Mouse (Mus musculus): ENCODE results near the gene Dusp7.
A peak's percentile ranks its signal among the peaks of the same experiment; 100 is the strongest.

The Dusp7 gene

GRCm38 (mm10) chr9:106368112-106368717 is at the start of gene Dusp7:
Gene Dusp7 (plus strand): TSS chr9:106368632.
- no peak for DNase-seq (ENCODE audit: extremely low spot score, low spot score)

- DNase-seq (ENCODE audit: extremely low spot score, low spot score), result no peak
Measured at GRCm38 (mm10) chr9:106319095-106319494, 49.3 kb upstream of the Dusp7 start.

- no peak for DNase-seq (ENCODE audit: extremely low spot score, low spot score)
Measured at GRCm38 (mm10) chr9:106322497-106322896, 45.9 kb upstream of the Dusp7 start.

GRCm38 (mm10) chr9:106326241-106326640 is 42.2 kb upstream of the Dusp7 start:
- no peak for DNase-seq (ENCODE audit: extremely low spot score, low spot score)

- DNase-seq (ENCODE audit: extremely low spot score, low spot score), result no peak
Measured at GRCm38 (mm10) chr9:106327125-106327809, 41.2 kb upstream of the Dusp7 start.

GRCm38 (mm10) chr9:106328068-106328610 is 40.3 kb upstream of the Dusp7 start:
- DNase-seq (ENCODE audit: extremely low spot score, low spot score), result no peak

GRCm38 (mm10) chr9:106328772-106329511 is 39.5 kb upstream of the Dusp7 start:
- no peak for DNase-seq (ENCODE audit: extremely low spot score, low spot score)

- DNase-seq (ENCODE audit: extremely low spot score, low spot score), result no peak
Measured at GRCm38 (mm10) chr9:106332746-106333145, 35.7 kb upstream of the Dusp7 start.

- DNase-seq (ENCODE audit: extremely low spot score, low spot score), result no peak
Measured at GRCm38 (mm10) chr9:106337620-106338019, 30.8 kb upstream of the Dusp7 start.

- peak; percentile 56 for DNase-seq (ENCODE audit: extremely low spot score, low spot score)
Measured at GRCm38 (mm10) chr9:106338462-106339172, 29.8 kb upstream of the Dusp7 start.

GRCm38 (mm10) chr9:106339173-106339558 is 29.3 kb upstream of the Dusp7 start:
- DNase-seq (ENCODE audit: extremely low spot score, low spot score), result no peak

- no peak for DNase-seq (ENCODE audit: extremely low spot score, low spot score)
Measured at GRCm38 (mm10) chr9:106339730-106340129, 28.7 kb upstream of the Dusp7 start.

GRCm38 (mm10) chr9:106340501-106341312 is 27.7 kb upstream of the Dusp7 start:
- peak; percentile 39 for DNase-seq (ENCODE audit: extremely low spot score, low spot score)

GRCm38 (mm10) chr9:106341313-106341686 is 27.1 kb upstream of the Dusp7 start:
- no peak for DNase-seq (ENCODE audit: extremely low spot score, low spot score)

GRCm38 (mm10) chr9:106342573-106342972 is 25.9 kb upstream of the Dusp7 start:
- no peak for DNase-seq (ENCODE audit: extremely low spot score, low spot score)

GRCm38 (mm10) chr9:106345167-106345566 is 23.3 kb upstream of the Dusp7 start:
- no peak for DNase-seq (ENCODE audit: extremely low spot score, low spot score)

- DNase-seq (ENCODE audit: extremely low spot score, low spot score), result no peak
Measured at GRCm38 (mm10) chr9:106345630-106346029, 22.8 kb upstream of the Dusp7 start.

- no peak for DNase-seq (ENCODE audit: extremely low spot score, low spot score)
Measured at GRCm38 (mm10) chr9:106348281-106348680, 20.2 kb upstream of the Dusp7 start.

GRCm38 (mm10) chr9:106349075-106349474 is 19.4 kb upstream of the Dusp7 start:
- no peak for DNase-seq (ENCODE audit: extremely low spot score, low spot score)

- no peak for DNase-seq (ENCODE audit: extremely low spot score, low spot score)
Measured at GRCm38 (mm10) chr9:106351178-106351577, 17.3 kb upstream of the Dusp7 start.

- DNase-seq (ENCODE audit: extremely low spot score, low spot score), result no peak
Measured at GRCm38 (mm10) chr9:106353779-106354178, 14.7 kb upstream of the Dusp7 start.
